Mouse (Mus musculus) E14TG2a.4 (cell line): Measurements from ENCODE around the gene Plch1.

ENCODE experiments used
- CTCF ChIP-seq: conservative IDR thresholded peaks from 2 replicates; pipeline ENCODE4 v1.5.1; 2014; ENCODE audit warnings: low read length
- POU5F1 ChIP-seq: IDR thresholded peaks from 2 replicates; pipeline ENCODE4 v1.6.1; 2014; ENCODE audit warnings: low read length, borderline replicate concordance

DNA sequence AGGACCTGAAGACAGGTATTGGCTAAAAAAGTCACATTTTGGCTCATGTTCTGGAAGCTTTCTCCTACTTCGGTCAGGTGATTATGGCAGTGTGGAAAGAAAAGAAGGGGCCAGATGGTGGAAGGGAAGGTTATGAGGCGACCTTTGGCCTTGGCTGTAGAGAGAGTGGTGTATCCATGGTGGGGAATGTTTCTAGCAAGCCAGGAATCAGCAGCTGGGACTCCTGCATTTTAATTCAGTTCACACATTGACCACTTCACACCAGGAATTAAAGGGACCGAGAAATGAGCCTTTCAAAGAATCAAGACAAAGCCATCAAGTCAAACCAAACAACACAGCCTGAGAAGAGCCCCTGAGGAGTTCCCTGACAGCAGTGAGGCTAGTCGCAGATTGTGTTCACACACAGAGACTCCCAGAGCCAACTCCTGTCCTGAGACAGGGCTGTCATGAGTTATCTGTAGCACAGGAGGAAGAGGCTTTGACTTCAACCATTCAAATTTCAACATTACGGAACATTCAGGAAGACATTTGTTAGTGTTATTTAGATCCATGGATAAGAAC is 112.4 kb downstream of the Plch1 start:
- TF ChIP-seq CTCF (no peak), POU5F1 (no peak)
